Mouse (Mus musculus) spleen, adult 12 weeks (tissue): ENCODE results near the gene Wdr11.

Experiments
- DNase-seq: peaks from one replicate; pipeline ENCODE4 v3.0.0; 2022; ENCODE audit warnings: low spot score

Wdr11 gene

GRCm38 (mm10) chr7:129685326-129685725 lies 93.7 kb downstream of the Wdr11 start:
- DNase-seq, result no peak
